Mouse (Mus musculus) CD4-positive, CD25-positive, alpha-beta regulatory T cell, adult 2 months (primary cell): Measurements from ENCODE around the gene Fkbp1b.
"Not testable (repeated sequence)": the region's sequence is repeated elsewhere in the genome, so short reads cannot be mapped to it uniquely, and the experiment has no call there.

Experiments
- DNase-seq: peaks from one replicate; pipeline ENCODE4 v3.0.0-alpha.2; 2012; ENCODE audit warnings: low read depth, low spot score

The Fkbp1b gene

GRCm38 (mm10) chr12:4841392-4841887 lies at the start of gene Fkbp1b:
Gene Fkbp1b (minus strand): TSS chr12:4841591.
- peak; percentile 61 for DNase-seq

- DNase-seq = no peak
Measured at GRCm38 (mm10) chr12:4889891-4890290, 48.5 kb upstream of the Fkbp1b start.

- DNase-seq = no peak
Measured at GRCm38 (mm10) chr12:4889251-4889650, 47.9 kb upstream of the Fkbp1b start.

GRCm38 (mm10) chr12:4888739-4889138 lies 47.3 kb upstream of the Fkbp1b start:
- DNase-seq = no peak

- not testable (repeated sequence) for DNase-seq
Measured at GRCm38 (mm10) chr12:4886581-4886980, 45.2 kb upstream of the Fkbp1b start.

- DNase-seq = no peak
Measured at GRCm38 (mm10) chr12:4885062-4885461, 43.7 kb upstream of the Fkbp1b start.

- DNase-seq = no peak
Measured at GRCm38 (mm10) chr12:4882086-4882485, 40.7 kb upstream of the Fkbp1b start.

- peak; percentile 47 for DNase-seq
Measured at GRCm38 (mm10) chr12:4879048-4879447, 37.7 kb upstream of the Fkbp1b start.

- no peak for DNase-seq
Measured at GRCm38 (mm10) chr12:4878296-4878783, 36.9 kb upstream of the Fkbp1b start.

GRCm38 (mm10) chr12:4875623-4876022 lies 34.2 kb upstream of the Fkbp1b start:
- no peak for DNase-seq

GRCm38 (mm10) chr12:4874161-4874927 lies 33.0 kb upstream of the Fkbp1b start, which contains the start of gene Mfsd2b:
Gene Mfsd2b (minus strand): TSS chr12:4874359.
- DNase-seq = peak; percentile 81

- no peak for DNase-seq
Measured at GRCm38 (mm10) chr12:4873531-4873930, 32.1 kb upstream of the Fkbp1b start.

GRCm38 (mm10) chr12:4872983-4873477 lies 31.6 kb upstream of the Fkbp1b start:
- DNase-seq = no peak

GRCm38 (mm10) chr12:4872273-4872672 lies 30.9 kb upstream of the Fkbp1b start:
- DNase-seq = no peak

GRCm38 (mm10) chr12:4871260-4871659 lies 29.9 kb upstream of the Fkbp1b start:
- DNase-seq = no peak

- no peak for DNase-seq
Measured at GRCm38 (mm10) chr12:4868924-4869323, 27.5 kb upstream of the Fkbp1b start.

GRCm38 (mm10) chr12:4864338-4864690 lies 22.9 kb upstream of the Fkbp1b start:
- no peak for DNase-seq

GRCm38 (mm10) chr12:4863654-4864337 lies 22.4 kb upstream of the Fkbp1b start:
- no peak for DNase-seq

- DNase-seq = peak; percentile 29
Measured at GRCm38 (mm10) chr12:4862672-4863071, 21.3 kb upstream of the Fkbp1b start.

- no peak for DNase-seq
Measured at GRCm38 (mm10) chr12:4859241-4859914, 18.0 kb upstream of the Fkbp1b start.

- DNase-seq = no peak
Measured at GRCm38 (mm10) chr12:4856834-4857233, 15.4 kb upstream of the Fkbp1b start.

GRCm38 (mm10) chr12:4856160-4856559 lies 14.8 kb upstream of the Fkbp1b start:
- DNase-seq = peak; percentile 61
